In the genomic region with DNA sequence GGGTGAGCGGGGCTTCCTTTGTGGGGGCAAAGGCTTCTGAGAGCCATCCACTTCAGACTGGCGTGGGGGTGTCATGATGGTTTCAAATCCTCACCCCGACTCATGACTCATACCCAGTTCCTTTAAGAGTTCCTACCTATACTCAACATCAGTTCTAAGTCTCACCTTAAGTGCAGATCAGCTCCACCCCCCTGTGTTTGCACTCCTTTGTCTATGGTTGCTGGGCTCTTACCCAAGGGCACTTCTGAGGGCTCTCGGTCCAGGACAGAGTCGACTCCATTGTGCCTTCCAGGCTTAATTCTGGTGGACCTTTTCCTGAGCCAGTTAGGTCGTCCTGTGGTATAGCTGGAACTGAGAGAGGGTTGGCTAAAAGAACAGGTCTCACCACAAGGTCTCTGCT, we compare ENCODE assay signal across 17 mouse cellular contexts. TPM values are rescaled to one million over a fixed set of nuclear protein-coding genes. Genes with fewer than 3 reads are reported as not detected.
"Had no signal": no experiment of that assay in that cellular context is flagged by ENCODE, and none has a peak within 500 bp of the region (broad histone marks: within the 10 kb centered on the region; RNA-seq: fewer than 3 reads in every experiment).

No protein-coding gene starts in this region.

- DNase-seq: kidney, adult 2 months; kidney, postnatal 25 days; layer of hippocampus, adult 9-11 months; layer of hippocampus, postnatal 36 days; liver; lung, embryonic 14.5 days; retina, postnatal 1 day; right cerebral cortex, postnatal 4 days; spleen, adult 18-20 months; thymus, adult 2 months; thymus, postnatal 25 days had no signal

- H3K9me3 ChIP-seq: midbrain, embryonic 10.5 days; neural tube, embryonic 13.5 days had no signal

- H3K27me3 ChIP-seq: limb, embryonic 12.5 days; neural tube, embryonic 13.5 days had no signal

- H3K4me3 ChIP-seq: limb, embryonic 12.5 days; midbrain, embryonic 10.5 days; neural tube, embryonic 13.5 days had no signal

- H3K9ac ChIP-seq: limb, embryonic 12.5 days; liver, embryonic 14.5 days; lung, embryonic 14.5 days; neural tube, embryonic 13.5 days had no signal

- H3K27ac ChIP-seq: limb, embryonic 12.5 days; liver, embryonic 14.5 days; midbrain, embryonic 10.5 days; neural tube, embryonic 13.5 days had no signal

- H3K4me1 ChIP-seq: limb, embryonic 12.5 days; midbrain, embryonic 10.5 days; neural tube, embryonic 13.5 days had no signal

- H3K4me2 ChIP-seq: limb, embryonic 12.5 days; lung, embryonic 14.5 days; neural tube, embryonic 13.5 days had no signal

- ATAC-seq: intestine, embryonic 16.5 days; midbrain, embryonic 16.5 days had no signal

RNA-seq across cellular contexts. Expression of a gene that starts 46.0 kb away (rescaled TPM):
- polyA plus RNA-seq: kidney, adult 2 months had no signal
